Mouse (Mus musculus) bone marrow, adult 2 months (tissue): ENCODE measurements around the gene Btn1a1. TPM values are rescaled to one million over a fixed set of nuclear protein-coding genes. Genes with fewer than 3 reads are reported as not detected.

Source experiments
- H3K27ac ChIP-seq: fragments of 200-500 bp; 2 replicates; pipeline ENCODE4 v1.5.1; 2012; ENCODE audit warnings: low read depth, mild to moderate bottlenecking, control low read depth, inconsistent platforms, low read length; ENCODE audit not compliant: control insufficient read depth, poor library complexity, insufficient read depth
- H3K4me1 ChIP-seq: fragments of 200-500 bp; 2 replicates; pipeline ENCODE4 v1.6.1; 2011; ENCODE audit warnings: low read length; ENCODE audit not compliant: control insufficient read depth, insufficient read depth
- H3K4me3 ChIP-seq: fragments of 200-500 bp; replicated peaks from 2 replicates; pipeline ENCODE3; 2011; ENCODE audit warnings: mild to moderate bottlenecking, low read depth, low read length, control low read depth; ENCODE audit not compliant: control insufficient read depth
- CTCF ChIP-seq: fragments of 200-500 bp; IDR thresholded peaks from 2 replicates; pipeline ENCODE4 v1.5.1; 2011; ENCODE audit warnings: low read length, control low read depth; ENCODE audit not compliant: control insufficient read depth, insufficient read depth
- POLR2A ChIP-seq: fragments of 200-500 bp; IDR thresholded peaks from 2 replicates; pipeline ENCODE4 v1.6.1; 2011; ENCODE audit warnings: low read depth, mild to moderate bottlenecking, control low read depth, low read length, borderline replicate concordance; ENCODE audit not compliant: control insufficient read depth
- WGBS: fragments of 180-500 bp; shearing (Covaris S2); methylation state at CpG from one replicate; pipeline ENCODE4 v1.1.7; 2018; 5-methylcytosine and 5-hydroxymethylcytosine counted together
- polyA plus RNA-seq: library from polyadenylated mRNA; stranded (reverse); fragments of >200 nt; gene quantifications from 2 replicates; pipeline ENCODE4 v1.2.4, GENCODE M21; 2011; ENCODE audit warnings: low replicate concordance; ENCODE audit not compliant: missing spikeins, insufficient read depth, insufficient read length

The Btn1a1 gene
- polyA plus RNA-seq, 1 experiment: 0.87 TPM

DNA sequence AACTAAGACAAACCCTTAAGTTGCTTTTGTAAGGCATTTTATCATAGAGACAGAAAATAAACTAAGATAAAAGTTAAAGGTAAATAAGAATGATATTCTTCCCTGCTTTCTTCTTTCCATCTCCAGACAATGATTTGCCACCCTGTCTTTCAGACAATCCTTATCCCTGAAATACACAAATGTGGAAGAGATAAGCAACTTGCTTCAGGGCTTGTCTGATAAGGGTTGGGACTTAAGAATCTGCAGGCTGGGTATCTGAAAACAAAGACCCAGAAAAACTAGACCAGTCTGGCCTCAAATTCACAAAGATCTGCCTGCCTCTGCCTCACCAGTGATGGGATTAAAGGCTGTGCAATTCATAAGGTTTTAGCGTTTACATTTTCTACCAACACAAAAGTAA, 25.6 kb upstream of the Btn1a1 start:
- Histone ChIP-seq H3K27ac (no peak overlapping the region), H3K4me1 (no peaks in the 10 kb centered on the region), H3K4me3 (no peak overlapping the region)
- TF ChIP-seq CTCF: no peak
- TF ChIP-seq POLR2A: no peak
- 41% methylated on average over 1 of the region's 1 CpGs for WGBS

- no peaks in the 10 kb centered on the region for H3K4me1 ChIP-seq
- TF ChIP-seq CTCF (no peak), POLR2A (no peak)
- H3K27ac ChIP-seq: no peak overlapping the region
- no peak overlapping the region for H3K4me3 ChIP-seq
- 58% methylated on average over 1 of the region's 1 CpGs for WGBS
Measured at GRCm38 (mm10) chr13:23490863-23491262, 25.2 kb upstream of the Btn1a1 start.

GRCm38 (mm10) chr13:23488400-23489322, 23.0 kb upstream of the Btn1a1 start, which contains the start of gene Btn2a2:
Gene Btn2a2 (minus strand): TSS chr13:23488857.
- TF ChIP-seq POLR2A (no peak), CTCF (no peak)
- Histone ChIP-seq H3K27ac (no peak within 1 kb of the TSS), H3K4me1 (no peaks in the 10 kb centered on the region), H3K4me3 (no peak within 1 kb of the TSS)
- 11% methylated on average over 14 of the region's 14 CpGs for WGBS

DNA sequence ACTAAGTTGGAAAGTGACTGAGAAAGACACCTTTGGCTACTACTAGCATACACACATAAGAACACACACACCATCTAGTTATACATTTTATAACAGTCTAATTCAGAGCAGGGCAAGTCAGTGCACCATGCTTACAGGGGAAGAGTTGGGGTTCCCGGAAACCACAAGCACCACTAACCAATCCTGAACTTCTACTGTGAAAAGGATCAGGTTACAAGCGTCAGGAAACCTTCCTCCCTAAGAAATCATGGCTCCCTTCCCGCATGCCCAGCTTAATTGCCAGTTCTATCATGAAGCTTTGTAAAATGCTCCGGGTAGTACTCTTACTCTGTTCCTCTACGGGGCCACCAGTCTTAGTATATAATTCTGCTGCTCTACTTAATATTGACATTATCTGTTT, 19.6 kb upstream of the Btn1a1 start:
- Histone ChIP-seq H3K4me3 (no peak overlapping the region), H3K27ac (no peak overlapping the region), H3K4me1 (no peaks in the 10 kb centered on the region)
- 36% methylated on average over 5 of the region's 5 CpGs for whole genome bisulfite sequencing
- TF ChIP-seq POLR2A (no peak), CTCF (no peak)

- Histone ChIP-seq H3K27ac (no peak overlapping the region), H3K4me3 (no peak overlapping the region), H3K4me1 (no peaks in the 10 kb centered on the region)
- TF ChIP-seq CTCF (no peak), POLR2A (no peak)
- 40% methylated on average over 2 of the region's 2 CpGs for WGBS
Measured at GRCm38 (mm10) chr13:23483153-23483552, 17.5 kb upstream of the Btn1a1 start.

DNA sequence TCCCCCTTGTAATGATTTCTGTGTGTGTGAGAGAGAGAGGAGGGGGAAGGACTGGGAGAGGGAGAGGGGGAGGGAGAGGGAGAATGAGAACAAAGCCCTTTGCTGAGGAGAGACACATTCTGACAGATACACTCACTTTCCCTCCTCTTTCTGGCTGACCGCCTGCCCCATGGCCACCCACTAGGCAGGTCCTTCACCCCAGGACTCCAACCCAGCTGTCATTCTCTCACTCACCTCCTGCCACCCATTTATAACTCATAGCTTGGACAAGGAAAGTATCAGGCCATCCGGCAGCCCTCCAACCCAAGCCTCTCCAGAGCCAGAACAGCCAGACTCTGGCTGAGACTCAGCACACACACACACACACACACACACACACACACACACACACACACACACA, 10.0 kb upstream of the Btn1a1 start:
- Histone ChIP-seq H3K27ac (no peak overlapping the region), H3K4me3 (no peak overlapping the region), H3K4me1 (no peaks in the 10 kb centered on the region)
- TF ChIP-seq CTCF: no peak
- no peak for TF ChIP-seq POLR2A
- WGBS: 82% methylated on average over 2 of the region's 2 CpGs

DNA sequence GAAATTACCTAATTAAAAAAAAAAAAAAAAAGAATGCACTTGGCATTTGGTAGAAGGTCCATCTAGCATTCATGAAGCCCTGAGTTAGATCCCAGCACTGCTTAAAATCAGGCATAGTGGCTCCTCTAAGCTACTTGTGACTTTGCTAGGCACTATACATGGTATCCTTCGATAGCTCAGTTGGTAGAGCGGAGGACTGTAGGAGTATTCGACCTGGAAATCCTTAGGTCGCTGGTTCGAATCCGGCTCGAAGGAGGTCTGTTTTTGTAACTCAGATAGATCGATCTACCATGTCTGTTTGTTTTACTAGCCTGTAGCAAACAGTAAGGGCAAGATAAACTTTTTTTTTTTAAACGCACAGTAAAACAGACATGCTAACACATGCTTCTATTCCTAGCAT, 1.2 kb upstream of the Btn1a1 start:
- no peaks in the 10 kb centered on the region; the same call in 1 of the 2 replicates for H3K4me1 ChIP-seq
- TF ChIP-seq POLR2A (no peak), CTCF (no peak)
- 15% methylated on average over 9 of the region's 9 CpGs for WGBS
- H3K4me3 ChIP-seq: no peak overlapping the region
- no peak overlapping the region for H3K27ac ChIP-seq

GRCm38 (mm10) chr13:23466306-23466705, 605 bp upstream of the Btn1a1 start:
- no peak overlapping the region for H3K4me3 ChIP-seq
- H3K27ac ChIP-seq: no peak overlapping the region
- 83% methylated on average over 1 of the region's 1 CpGs for WGBS
- TF ChIP-seq POLR2A: no peak
- no peak for TF ChIP-seq CTCF
- H3K4me1 ChIP-seq: no peaks in the 10 kb centered on the region; the same call in 1 of the 2 replicates

DNA sequence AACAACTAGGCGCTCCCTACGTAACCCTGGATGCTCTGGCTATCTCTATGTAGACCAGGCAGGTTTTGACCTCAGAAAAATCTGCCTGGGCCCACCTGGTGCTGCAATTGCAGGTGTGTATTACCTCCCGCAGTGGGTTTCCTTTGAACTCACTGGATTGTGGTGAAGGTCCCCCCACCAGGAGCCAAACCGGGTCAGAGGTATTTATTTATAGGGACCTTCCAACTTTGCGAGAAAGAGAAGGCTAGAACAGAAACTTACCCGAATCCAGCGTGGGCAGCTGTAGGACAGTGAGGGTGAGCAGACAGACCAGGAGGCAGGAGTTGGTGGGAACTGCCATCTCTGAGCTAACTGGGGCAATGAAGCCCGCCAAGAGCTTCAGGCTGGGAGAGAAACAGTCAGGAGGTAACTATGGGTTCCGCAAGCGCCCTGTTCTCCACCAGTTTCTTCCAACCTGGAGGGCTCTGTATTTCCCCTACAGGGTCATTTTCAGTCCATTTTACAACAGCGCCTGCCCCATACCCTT, 797 bp downstream of the Btn1a1 start:
- no peak for TF ChIP-seq CTCF
- TF ChIP-seq POLR2A: no peak
- Histone ChIP-seq H3K4me1 (no peaks in the 10 kb centered on the region; the same call in 1 of the 2 replicates), H3K4me3 (peak overlapping the region; percentile 35), H3K27ac (no peak overlapping the region)
- WGBS: 7% methylated on average over 11 of the region's 11 CpGs
